31 mouse cellular contexts compared by ENCODE assay signal in genomic region chr10:112358363-112358704, GRCm38 (mm10).
DNase-seq lines count a peak whose midpoint lies in the region; ATAC-seq and TF ChIP-seq lines count a peak whose summit lies in the region.
"Had no signal": no experiment of that assay in that cellular context is flagged by ENCODE, and none has a peak within 500 bp of the region (broad histone marks: within the 10 kb centered on the region; RNA-seq: fewer than 3 reads in every experiment).

No protein-coding gene starts in this region.

- 41% methylated on average over 8 of the region's 8 CpGs for WGBS in forebrain, embryonic 12.5 days
- WGBS in forebrain, postnatal 0 days: 17% methylated on average over 8 of the region's 8 CpGs
- 65% methylated on average over 8 of the region's 8 CpGs for WGBS in neural tube, embryonic 11.5 days
- WGBS in forebrain, embryonic 14.5 days: 13% methylated on average over 8 of the region's 8 CpGs
- WGBS in neural tube, embryonic 14.5 days: 33% methylated on average over 8 of the region's 8 CpGs
- 82% methylated on average over 8 of the region's 8 CpGs for WGBS in lung, adult 2 months

- no peak overlapping the region for H3K4me2 ChIP-seq in forebrain, embryonic 12.5 days
- no peak overlapping the region for H3K4me2 ChIP-seq in forebrain, postnatal 0 days (ENCODE audit: low read depth)
- H3K4me2 ChIP-seq in neural tube, embryonic 11.5 days (ENCODE audit: low read depth): no peak overlapping the region
- H3K4me2 ChIP-seq in forebrain, embryonic 14.5 days (ENCODE audit: low read length): no peak overlapping the region
- H3K4me2 ChIP-seq in neural tube, embryonic 14.5 days (ENCODE audit: low read depth, low read length): no peak overlapping the region
- H3K4me2 ChIP-seq: heart, embryonic 11.5 days; limb, embryonic 15.5 days; liver, embryonic 13.5 days had no signal

- peaks cover 4% of the 10 kb centered on the region; the same call in 1 of the 2 replicates for H3K4me1 ChIP-seq in forebrain, embryonic 12.5 days
- H3K4me1 ChIP-seq in forebrain, postnatal 0 days (ENCODE audit: insufficient read depth): no peaks in the 10 kb centered on the region; the same call in 1 of the 2 replicates
- no peaks in the 10 kb centered on the region for H3K4me1 ChIP-seq in neural tube, embryonic 11.5 days (ENCODE audit: control insufficient read depth, insufficient read depth, low read length)
- H3K4me1 ChIP-seq in forebrain, embryonic 14.5 days (ENCODE audit: control insufficient read depth, insufficient read depth, low read length): peaks cover 5% of the 10 kb centered on the region
- H3K4me1 ChIP-seq in neural tube, embryonic 14.5 days (ENCODE audit: control insufficient read depth, insufficient read depth, low read length): no peaks in the 10 kb centered on the region
- H3K4me1 ChIP-seq in lung, adult 2 months (ENCODE audit: control insufficient read depth, insufficient read depth, low read length): no peaks in the 10 kb centered on the region
- H3K4me1 ChIP-seq: limb, embryonic 10.5 days; limb, embryonic 15.5 days; liver, embryonic 13.5 days had no signal

- no peak for DNase-seq in forebrain, postnatal 0 days
- DNase-seq in neural tube, embryonic 11.5 days (ENCODE audit: low spot score): no peak
- no peak for DNase-seq in neural tube, embryonic 10.5 days (ENCODE audit: extremely low spot score, low spot score)
- peak; percentile 64 for DNase-seq in forebrain, embryonic 14.5 days (ENCODE audit: low spot score)
- no peak for DNase-seq in lung, adult 2 months
- DNase-seq: adrenal gland, postnatal 10 days; cerebellum, adult 11 months; cerebellum, adult 9-10 months; cerebellum, postnatal 36 days; gastrocnemius, adult 2 months; gastrocnemius, postnatal 36 days; heart, adult 18-20 months; heart, postnatal 4 days; kidney, adult 9 months; kidney, postnatal 10 days; liver, embryonic 13.5 days; lung, adult 18-20 months; lung, postnatal 10 days; right cerebral cortex, postnatal 25 days; spleen, adult 18-20 months; thymus, adult 18-20 months; thymus, postnatal 4 days had no signal

- H3K27me3 ChIP-seq in forebrain, embryonic 12.5 days: no peaks in the 10 kb centered on the region
- no peaks in the 10 kb centered on the region for H3K27me3 ChIP-seq in forebrain, postnatal 0 days (ENCODE audit: insufficient read depth, low read length)
- H3K27me3 ChIP-seq in neural tube, embryonic 11.5 days (ENCODE audit: control insufficient read depth, insufficient read depth, low read length): no peaks in the 10 kb centered on the region
- no peaks in the 10 kb centered on the region for H3K27me3 ChIP-seq in forebrain, embryonic 14.5 days (replicated peaks; ENCODE audit: control insufficient read depth, insufficient read depth, low read length)
- no peaks in the 10 kb centered on the region for H3K27me3 ChIP-seq in neural tube, embryonic 14.5 days (ENCODE audit: control insufficient read depth, insufficient read depth, low read length)
- H3K27me3 ChIP-seq: limb, embryonic 15.5 days; liver, embryonic 13.5 days; Patski had no signal

- no peak for TF ChIP-seq POLR2A in lung, adult 2 months (IDR thresholded peaks at IDR 0.05; ENCODE audit: borderline replicate concordance, extremely low read depth, low read depth, low read length)

- TF ChIP-seq CTCF in forebrain, postnatal 0 days (IDR thresholded peaks at IDR 0.05; ENCODE audit: low read depth): no peak
- TF ChIP-seq CTCF in lung, adult 2 months (IDR thresholded peaks at IDR 0.05; ENCODE audit: insufficient read depth, low read length): no peak

- no peaks in the 10 kb centered on the region for H3K9me3 ChIP-seq in forebrain, embryonic 12.5 days
- no peaks in the 10 kb centered on the region for H3K9me3 ChIP-seq in forebrain, postnatal 0 days (ENCODE audit: low read length)
- no peaks in the 10 kb centered on the region for H3K9me3 ChIP-seq in neural tube, embryonic 11.5 days (ENCODE audit: control insufficient read depth, low read length)
- H3K9me3 ChIP-seq in forebrain, embryonic 14.5 days (replicated peaks; ENCODE audit: control insufficient read depth, low read length): no peaks in the 10 kb centered on the region
- no peaks in the 10 kb centered on the region for H3K9me3 ChIP-seq in neural tube, embryonic 14.5 days (ENCODE audit: control insufficient read depth, low read length)
- H3K9me3 ChIP-seq: limb, embryonic 10.5 days; limb, embryonic 15.5 days; liver, embryonic 13.5 days had no signal

- H3K36me3 ChIP-seq in forebrain, embryonic 12.5 days (replicated peaks): no peaks in the 10 kb centered on the region
- H3K36me3 ChIP-seq in forebrain, postnatal 0 days (ENCODE audit: insufficient read depth): no peaks in the 10 kb centered on the region
- H3K36me3 ChIP-seq in neural tube, embryonic 11.5 days (ENCODE audit: control insufficient read depth, insufficient read depth, low read length): no peaks in the 10 kb centered on the region
- H3K36me3 ChIP-seq in forebrain, embryonic 14.5 days (ENCODE audit: control insufficient read depth, insufficient read depth, low read length): no peaks in the 10 kb centered on the region
- H3K36me3 ChIP-seq in neural tube, embryonic 14.5 days (ENCODE audit: control insufficient read depth, insufficient read depth, low read length): no peaks in the 10 kb centered on the region
- H3K36me3 ChIP-seq: G1E; limb, embryonic 10.5 days; limb, embryonic 15.5 days; liver, embryonic 13.5 days had no signal

- ATAC-seq in forebrain, embryonic 12.5 days (ENCODE audit: low FRiP score): peak; percentile 68; the same call in 1 of the 2 replicates
- ATAC-seq in forebrain, postnatal 0 days: no peak
- ATAC-seq in neural tube, embryonic 11.5 days (ENCODE audit: insufficient read depth, low FRiP score, low TSS enrichment): 0 out of 2 replicates have a peak, but pooled peaks have one; percentile 51
- peak; percentile 57; the same call in 1 of the 2 replicates for ATAC-seq in forebrain, embryonic 14.5 days
- ATAC-seq in neural tube, embryonic 14.5 days (ENCODE audit: low read depth): peak; percentile 65
- ATAC-seq: intestine, postnatal 0 days; Patski had no signal

- no peak overlapping the region for H3K9ac ChIP-seq in forebrain, embryonic 12.5 days
- no peak overlapping the region for H3K9ac ChIP-seq in forebrain, postnatal 0 days
- H3K9ac ChIP-seq in neural tube, embryonic 11.5 days (ENCODE audit: low read length): no peak overlapping the region
- H3K9ac ChIP-seq in forebrain, embryonic 14.5 days (ENCODE audit: low read length): no peak overlapping the region
- H3K9ac ChIP-seq in neural tube, embryonic 14.5 days (replicated peaks; ENCODE audit: low read depth, low read length): no peak overlapping the region
- H3K9ac ChIP-seq: limb, embryonic 15.5 days; liver, embryonic 13.5 days had no signal

- no peak overlapping the region for H3K27ac ChIP-seq in forebrain, embryonic 12.5 days
- no peak overlapping the region for H3K27ac ChIP-seq in forebrain, postnatal 0 days (ENCODE audit: low read depth, low read length)
- no peak overlapping the region for H3K27ac ChIP-seq in neural tube, embryonic 11.5 days (ENCODE audit: low read depth, low read length)
- peak overlapping the region; percentile 48; the same call in 1 of the 2 replicates for H3K27ac ChIP-seq in forebrain, embryonic 14.5 days (ENCODE audit: low read depth, low read length)
- no peak overlapping the region for H3K27ac ChIP-seq in neural tube, embryonic 14.5 days (ENCODE audit: low read depth, low read length)
- H3K27ac ChIP-seq: gastrocnemius, adult 2 months; limb, embryonic 10.5 days; limb, embryonic 15.5 days; liver, embryonic 13.5 days; macrophage had no signal

- H3K4me3 ChIP-seq in forebrain, embryonic 12.5 days (replicated peaks): no peak overlapping the region
- H3K4me3 ChIP-seq in forebrain, postnatal 0 days (ENCODE audit: low read depth, low read length): no peak overlapping the region
- no peak overlapping the region for H3K4me3 ChIP-seq in neural tube, embryonic 11.5 days (ENCODE audit: low read depth, low read length)
- H3K4me3 ChIP-seq in forebrain, embryonic 14.5 days (ENCODE audit: low read depth, low read length): no peak overlapping the region
- no peak overlapping the region for H3K4me3 ChIP-seq in neural tube, embryonic 14.5 days (ENCODE audit: low read depth, low read length)
- H3K4me3 ChIP-seq in lung, adult 2 months (replicated peaks; ENCODE audit: extremely low read depth, low read depth, low read length): no peak overlapping the region
- H3K4me3 ChIP-seq: gastrocnemius, adult 2 months; limb, embryonic 10.5 days; limb, embryonic 15.5 days; liver, embryonic 13.5 days had no signal
